In the genomic region with DNA sequence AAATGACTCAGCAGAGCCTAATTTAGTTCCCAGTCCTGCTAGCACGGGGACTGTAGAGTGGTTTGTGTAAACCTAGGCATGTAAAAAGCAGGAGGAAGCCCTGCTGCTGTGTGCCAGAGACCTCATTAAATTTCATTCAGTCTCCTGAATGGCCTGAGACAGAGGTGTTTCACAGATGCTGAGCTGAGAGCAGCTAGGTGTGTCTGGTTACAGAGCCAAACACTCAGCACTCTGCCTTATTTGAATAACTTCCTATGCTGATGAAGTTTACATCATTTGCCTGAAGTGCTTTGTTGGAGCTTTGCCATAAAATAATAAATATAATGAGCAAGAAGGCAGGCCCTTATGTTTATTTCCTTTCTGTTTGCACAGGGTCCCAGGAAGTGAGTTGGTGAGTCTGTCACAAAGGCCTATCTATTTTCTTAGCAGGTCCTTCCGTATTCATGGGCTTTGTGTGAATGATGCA, we compare ENCODE assay signal across 9 mouse cellular contexts. TPM values are rescaled to one million over a fixed set of nuclear protein-coding genes. Genes with fewer than 3 reads are reported as not detected.
DNase-seq lines count a peak whose midpoint lies in the region; ATAC-seq and TF ChIP-seq lines count a peak whose summit lies in the region.
"Had no signal": no experiment of that assay in that cellular context is flagged by ENCODE, and none has a peak within 500 bp of the region (broad histone marks: within the 10 kb centered on the region; RNA-seq: fewer than 3 reads in every experiment).

No protein-coding gene starts in this region.

- H3K36me3 ChIP-seq in embryonic facial prominence, embryonic 13.5 days, result peaks cover 11% of the 10 kb centered on the region; the same call in 1 of the 2 replicates
- peaks cover 7% of the 10 kb centered on the region for H3K36me3 ChIP-seq in embryonic facial prominence, embryonic 10.5 days (replicated peaks)
- H3K36me3 ChIP-seq in intestine, embryonic 15.5 days, result peaks cover 3% of the 10 kb centered on the region; the same call in 1 of the 2 replicates
- H3K36me3 ChIP-seq in small intestine, adult 2 months (ENCODE audit: control insufficient read depth, insufficient read depth, low read length), result peaks cover 3% of the 10 kb centered on the region; the same call in 1 of the 2 replicates

- no peak for TF ChIP-seq POLR2A in small intestine, adult 2 months (IDR thresholded peaks at IDR 0.05; ENCODE audit: low read depth, low read length)

- no peak overlapping the region for H3K4me2 ChIP-seq in embryonic facial prominence, embryonic 13.5 days
- no peak overlapping the region for H3K4me2 ChIP-seq in intestine, embryonic 15.5 days (replicated peaks)

- no peak for ATAC-seq in embryonic facial prominence, embryonic 13.5 days (ENCODE audit: insufficient number of reproducible peaks, insufficient read depth, low FRiP score, low TSS enrichment, low read depth)
- peak; percentile 75 for ATAC-seq in intestine, embryonic 15.5 days

- peaks cover 31% of the 10 kb centered on the region for H3K4me1 ChIP-seq in embryonic facial prominence, embryonic 13.5 days
- H3K4me1 ChIP-seq in embryonic facial prominence, embryonic 10.5 days, result peaks cover 33% of the 10 kb centered on the region
- peaks cover 28% of the 10 kb centered on the region for H3K4me1 ChIP-seq in intestine, embryonic 15.5 days (replicated peaks)
- peaks cover 20% of the 10 kb centered on the region for H3K4me1 ChIP-seq in small intestine, adult 2 months (ENCODE audit: control insufficient read depth, insufficient read depth, insufficient read length, low read length)

- no peak for DNase-seq in embryonic facial prominence, embryonic 10.5 days (ENCODE audit: low spot score)
- DNase-seq in lung, postnatal 36 days, result peak; percentile 4
- no peak for DNase-seq in lung, adult 18-20 months
- no peak for DNase-seq in heart, adult 18-20 months
- DNase-seq in frontal cortex, postnatal 10 days (ENCODE audit: low spot score in 2 of 2), result no peak

- 62% methylated on average over 2 of the region's 2 CpGs for WGBS in embryonic facial prominence, embryonic 13.5 days
- 68% methylated on average over 2 of the region's 2 CpGs for WGBS in embryonic facial prominence, embryonic 10.5 days
- 16% methylated on average over 2 of the region's 2 CpGs for WGBS in intestine, embryonic 15.5 days
- 21% methylated on average over 2 of the region's 2 CpGs for WGBS in small intestine, adult 2 months

- H3K27ac ChIP-seq in embryonic facial prominence, embryonic 13.5 days, result peak overlapping the region; percentile 30; the same call in 1 of the 2 replicates
- H3K27ac ChIP-seq in embryonic facial prominence, embryonic 10.5 days (replicated peaks), result no peak overlapping the region
- peak overlapping the region; percentile 74 for H3K27ac ChIP-seq in intestine, embryonic 15.5 days
- peak overlapping the region; percentile 47 for H3K27ac ChIP-seq in small intestine, adult 2 months (ENCODE audit: insufficient read depth, low read depth, low read length)

- H3K9ac ChIP-seq in embryonic facial prominence, embryonic 13.5 days, result no peak overlapping the region
- H3K9ac ChIP-seq in intestine, embryonic 15.5 days, result no peak overlapping the region

- no peaks in the 10 kb centered on the region for H3K27me3 ChIP-seq in embryonic facial prominence, embryonic 13.5 days
- no peaks in the 10 kb centered on the region for H3K27me3 ChIP-seq in embryonic facial prominence, embryonic 10.5 days (replicated peaks; ENCODE audit: low read depth, poor library complexity, severe bottlenecking)
- H3K27me3 ChIP-seq in intestine, embryonic 15.5 days (replicated peaks), result no peaks in the 10 kb centered on the region
- no peaks in the 10 kb centered on the region for H3K27me3 ChIP-seq in small intestine, adult 2 months (ENCODE audit: control insufficient read depth, insufficient read depth, low read length)

- no peaks in the 10 kb centered on the region for H3K9me3 ChIP-seq in embryonic facial prominence, embryonic 13.5 days
- no peaks in the 10 kb centered on the region for H3K9me3 ChIP-seq in embryonic facial prominence, embryonic 10.5 days
- no peaks in the 10 kb centered on the region for H3K9me3 ChIP-seq in intestine, embryonic 15.5 days

- TF ChIP-seq CTCF in small intestine, adult 2 months (IDR thresholded peaks at IDR 0.05; ENCODE audit: extremely low read depth, insufficient read length, insufficient replicate concordance, low read depth, low read length), result no peak

- no peak overlapping the region for H3K4me3 ChIP-seq in embryonic facial prominence, embryonic 13.5 days
- no peak overlapping the region for H3K4me3 ChIP-seq in embryonic facial prominence, embryonic 10.5 days
- no peak overlapping the region for H3K4me3 ChIP-seq in intestine, embryonic 15.5 days (replicated peaks)
- no peak overlapping the region for H3K4me3 ChIP-seq in small intestine, adult 2 months (ENCODE audit: low read depth, low read length)
- H3K4me3 ChIP-seq: left cerebral cortex, adult 2 months had no signal

RNA-seq across cellular contexts. Expression of a gene that starts 24.7 kb away (rescaled TPM):
- polyA plus RNA-seq in embryonic facial prominence, embryonic 13.5 days (2015; fragmentation: Nextera tagmentation; extraction: Ambion mirVana), result 116 and 128 TPM in 2 replicates
- 104 and 109 TPM in 2 replicates for polyA plus RNA-seq in embryonic facial prominence, embryonic 10.5 days (2016; fragmentation: Nextera tagmentation; extraction: Ambion mirVana)
- 99.9 and 101 TPM in 2 replicates for polyA plus RNA-seq in intestine, embryonic 15.5 days (2015; fragmentation: Nextera tagmentation; extraction: Ambion mirVana)
- 33.0 and 51.4 TPM in 2 replicates for polyA plus RNA-seq in small intestine, adult 2 months (2012; rRNA removed)
- 10 to 100 TPM; 73.8 to 84.0 TPM for total RNA-seq in heart, adult 18-20 months (2021)

RNA-seq across cellular contexts. Expression of a gene that starts 25.0 kb away (rescaled TPM):
- polyA plus RNA-seq in embryonic facial prominence, embryonic 13.5 days (2015; fragmentation: Nextera tagmentation; extraction: Ambion mirVana), result 48.3 and 50.3 TPM in 2 replicates
- 35.8 and 41.8 TPM in 2 replicates for polyA plus RNA-seq in embryonic facial prominence, embryonic 10.5 days (2016; fragmentation: Nextera tagmentation; extraction: Ambion mirVana)
- 45.2 and 45.3 TPM in 2 replicates for polyA plus RNA-seq in intestine, embryonic 15.5 days (2015; fragmentation: Nextera tagmentation; extraction: Ambion mirVana)
- 5.8 and 14.2 TPM in 2 replicates for polyA plus RNA-seq in small intestine, adult 2 months (2012; rRNA removed)
- 10 to 100 TPM; 23.2 to 25.9 TPM for total RNA-seq in heart, adult 18-20 months (2021)
